Mouse (Mus musculus): ENCODE data around the gene Cyp2c69.
"Not testable (repeated sequence)": the region's sequence is repeated elsewhere in the genome, so short reads cannot be mapped to it uniquely, and the experiment has no call there.

Cyp2c69 gene

GRCm38 (mm10) chr19:39886699-39887098 lies at the start of gene Cyp2c69:
Gene Cyp2c69 (minus strand): TSS chr19:39886799.
- DNase-seq (ENCODE audit: low spot score), result not testable (repeated sequence)

GRCm38 (mm10) chr19:39935396-39935795 lies 48.8 kb upstream of the Cyp2c69 start:
- no peak for DNase-seq (ENCODE audit: low spot score)

- DNase-seq (ENCODE audit: low spot score), result peak; percentile 11
These were observed 43.4 kb upstream of the Cyp2c69 start for GRCm38 (mm10) chr19:39930032-39930431.

- DNase-seq (ENCODE audit: low spot score), result no peak
These were observed 15.1 kb upstream of the Cyp2c69 start for GRCm38 (mm10) chr19:39901656-39902055.

- DNase-seq (ENCODE audit: low spot score), result not testable (repeated sequence)
These were observed 3.5 kb upstream of the Cyp2c69 start for GRCm38 (mm10) chr19:39890079-39890478.

- no peak for DNase-seq (ENCODE audit: low spot score)
These were observed 20.5 kb downstream of the Cyp2c69 start for GRCm38 (mm10) chr19:39866133-39866532.

- not testable (repeated sequence) for DNase-seq (ENCODE audit: low spot score)
These were observed 65.7 kb downstream of the Cyp2c69 start for GRCm38 (mm10) chr19:39820931-39821330.

- DNase-seq (ENCODE audit: low spot score), result not testable (repeated sequence)
These were observed 70.2 kb downstream of the Cyp2c69 start for GRCm38 (mm10) chr19:39816400-39816799.

- not testable (repeated sequence) for DNase-seq (ENCODE audit: low spot score)
These were observed 70.6 kb downstream of the Cyp2c69 start for GRCm38 (mm10) chr19:39815991-39816390.

- not testable (repeated sequence) for DNase-seq (ENCODE audit: low spot score)
These were observed 73.9 kb downstream of the Cyp2c69 start, which contains the start of gene Cyp2c40 for GRCm38 (mm10) chr19:39812714-39813113. Gene Cyp2c40 (minus strand): TSS chr19:39812814.

All from adipocyte (in vitro differentiated cells).